Mouse (Mus musculus) heart, embryonic 11.5 days (tissue): Measurements from ENCODE around the gene Shisa5. TPM values are rescaled to one million over a fixed set of nuclear protein-coding genes. Genes with fewer than 3 reads are reported as not detected.

ENCODE experiments used
- ATAC-seq: fragments of 200-750 bp; cut with Nextera tagmentation; replicated peaks from 2 replicates; pipeline ENCODE4 v1.8.0; 2017; ENCODE audit warnings: moderate library complexity; ENCODE audit not compliant: insufficient number of reproducible peaks, low FRiP score, low TSS enrichment
- H3K27ac ChIP-seq: fragments of 300-500 bp; sonication (generic); 2 replicates; pipeline ENCODE4 v1.5.1; 2014; ENCODE audit warnings: mild to moderate bottlenecking, low read depth, low read length
- H3K27me3 ChIP-seq: fragments of 300-500 bp; sonication (generic); 2 replicates; pipeline ENCODE4 v1.6.1; 2014; ENCODE audit warnings: mild to moderate bottlenecking, low read length, mixed read lengths; ENCODE audit not compliant: control insufficient read depth, insufficient read depth
- H3K36me3 ChIP-seq: fragments of 300-500 bp; sonication (generic); 2 replicates; pipeline ENCODE4 v1.6.1; 2014; ENCODE audit warnings: mild to moderate bottlenecking, low read length, moderate library complexity, mixed read lengths; ENCODE audit not compliant: control insufficient read depth, insufficient read depth
- H3K4me1 ChIP-seq: fragments of 300-500 bp; sonication (generic); 2 replicates; pipeline ENCODE4 v1.6.1; 2014; ENCODE audit warnings: low read length; ENCODE audit not compliant: control insufficient read depth, insufficient read depth
- H3K4me2 ChIP-seq: fragments of 300-500 bp; sonication (generic); 2 replicates; pipeline ENCODE4 v1.6.1; 2014; ENCODE audit warnings: mild to moderate bottlenecking, moderate library complexity
- H3K4me3 ChIP-seq: fragments of 300-500 bp; sonication (generic); 2 replicates; pipeline ENCODE4 v1.5.1; 2014; ENCODE audit warnings: low read depth, low read length
- H3K9ac ChIP-seq: fragments of 300-500 bp; sonication (generic); 2 replicates; pipeline ENCODE4 v1.6.1; 2014; ENCODE audit warnings: mild to moderate bottlenecking, low read depth, low read length, moderate library complexity
- H3K9me3 ChIP-seq: fragments of 300-500 bp; sonication (generic); replicated peaks from 2 replicates; pipeline ENCODE4 v1.6.1; 2016; ENCODE audit warnings: low read length; ENCODE audit not compliant: control insufficient read depth
- WGBS: fragments of 180-500 bp; shearing (Covaris S2); extraction: QIAGEN DNeasy Blood & Tissue Kit; methylation state at CpG from one replicate; pipeline ENCODE4 v1.1.7; 2014; ENCODE audit not compliant: insufficient replicate concordance; 5-methylcytosine and 5-hydroxymethylcytosine counted together
- polyA plus RNA-seq: library from polyadenylated mRNA; unstranded; fragments of >200 nt; fragmentation: Nextera tagmentation; extraction: Ambion mirVana; gene quantifications from 2 replicates; pipeline ENCODE4 v1.2.1, GENCODE M21; 2014

The Shisa5 gene
- polyA plus RNA-seq, 1 experiment from 2014 or later = 49.0 TPM

GRCm38 (mm10) chr9:109060184-109060897 lies 22.0 kb downstream of the Shisa5 start:
- Histone ChIP-seq H3K36me3 (peaks cover 30% of the 10 kb centered on the region), H3K27ac (peak overlapping the region; percentile 81; the same call in 1 of the 2 replicates), H3K27me3 (no peaks in the 10 kb centered on the region), H3K4me3 (no peak overlapping the region), H3K9ac (no peak overlapping the region), H3K4me2 (no peak overlapping the region), H3K9me3 (no peaks in the 10 kb centered on the region), H3K4me1 (peaks cover 15% of the 10 kb centered on the region)
- WGBS = 91% methylated on average over 16 of the region's 16 CpGs
- no peak for ATAC-seq

GRCm38 (mm10) chr9:109060898-109061295 lies 22.5 kb downstream of the Shisa5 start:
- 80% methylated on average over 5 of the region's 5 CpGs for WGBS
- Histone ChIP-seq H3K4me2 (no peak overlapping the region), H3K36me3 (peaks cover 31% of the 10 kb centered on the region), H3K27ac (no peak overlapping the region), H3K4me1 (peaks cover 14% of the 10 kb centered on the region), H3K9ac (no peak overlapping the region), H3K9me3 (no peaks in the 10 kb centered on the region), H3K4me3 (no peak overlapping the region), H3K27me3 (no peaks in the 10 kb centered on the region)
- no peak for ATAC-seq

GRCm38 (mm10) chr9:109068095-109068735 lies 29.9 kb downstream of the Shisa5 start:
- no peak for ATAC-seq
- Histone ChIP-seq H3K9me3 (no peaks in the 10 kb centered on the region), H3K27ac (no peak overlapping the region), H3K4me3 (no peak overlapping the region), H3K27me3 (no peaks in the 10 kb centered on the region), H3K36me3 (peaks cover 46% of the 10 kb centered on the region), H3K4me1 (peaks cover 6% of the 10 kb centered on the region), H3K9ac (no peak overlapping the region), H3K4me2 (no peak overlapping the region)
- WGBS = 91% methylated on average over 3 of the region's 3 CpGs

GRCm38 (mm10) chr9:109073661-109074573 lies 35.6 kb downstream of the Shisa5 start, which contains the start of gene Atrip:
Gene Atrip (minus strand): TSS chr9:109074124.
- H3K4me1 ChIP-seq = peaks cover 14% of the 10 kb centered on the region
- H3K4me3 ChIP-seq = peak within 1 kb of the TSS; percentile 63
- WGBS = under 1% methylated on average over 57 of the region's 57 CpGs
- peak within 1 kb of the TSS; percentile 78 for H3K9ac ChIP-seq
- peaks cover 14% of the 10 kb centered on the region; the same call in 1 of the 2 replicates for H3K36me3 ChIP-seq
- no peaks in the 10 kb centered on the region for H3K9me3 ChIP-seq
- H3K4me2 ChIP-seq = peak within 1 kb of the TSS; percentile 94
- ATAC-seq = peak; percentile 96
- no peaks in the 10 kb centered on the region for H3K27me3 ChIP-seq
- 0 out of 2 replicates have a peak within 1 kb of the TSS, but pooled peaks have one; percentile 68 for H3K27ac ChIP-seq

- Histone ChIP-seq H3K4me1 (peaks cover 10% of the 10 kb centered on the region), H3K9me3 (no peaks in the 10 kb centered on the region), H3K9ac (no peak overlapping the region), H3K4me3 (no peak overlapping the region), H3K27me3 (no peaks in the 10 kb centered on the region), H3K4me2 (no peak overlapping the region), H3K27ac (no peak overlapping the region), H3K36me3 (no peaks in the 10 kb centered on the region)
- 90% methylated on average over 3 of the region's 3 CpGs for WGBS
- no peak for ATAC-seq
Measured at GRCm38 (mm10) chr9:109080516-109080915, 42.2 kb downstream of the Shisa5 start.

- no peak for ATAC-seq
- Histone ChIP-seq H3K27ac (peak overlapping the region; percentile 50; the same call in 1 of the 2 replicates), H3K9me3 (no peaks in the 10 kb centered on the region), H3K36me3 (no peaks in the 10 kb centered on the region), H3K9ac (peak overlapping the region; percentile 81), H3K4me1 (peaks cover 10% of the 10 kb centered on the region), H3K4me3 (peak overlapping the region; percentile 77), H3K4me2 (peak overlapping the region; percentile 82), H3K27me3 (no peaks in the 10 kb centered on the region)
- WGBS = 3% methylated on average over 11 of the region's 11 CpGs
Measured at GRCm38 (mm10) chr9:109081749-109082123, 43.4 kb downstream of the Shisa5 start.

- Histone ChIP-seq H3K36me3 (no peaks in the 10 kb centered on the region), H3K9ac (peak within 1 kb of the TSS; percentile 81), H3K27ac (peak within 1 kb of the TSS; percentile 59), H3K4me1 (peaks cover 10% of the 10 kb centered on the region), H3K9me3 (no peaks in the 10 kb centered on the region), H3K27me3 (no peaks in the 10 kb centered on the region), H3K4me3 (peak within 1 kb of the TSS; percentile 77), H3K4me2 (peak within 1 kb of the TSS; percentile 82)
- under 1% methylated on average over 37 of the region's 37 CpGs for WGBS
- peak; percentile 97 for ATAC-seq
Measured at GRCm38 (mm10) chr9:109082124-109082800, 43.9 kb downstream of the Shisa5 start, which contains the start of the genes Ccdc51 and Tma7. Gene Ccdc51 (plus strand): TSS chr9:109082493. Gene Tma7 (minus strand): TSS chr9:109082587.

GRCm38 (mm10) chr9:109084922-109085321 lies 46.6 kb downstream of the Shisa5 start:
- Histone ChIP-seq H3K9ac (no peak overlapping the region), H3K36me3 (no peaks in the 10 kb centered on the region), H3K4me1 (peaks cover 10% of the 10 kb centered on the region), H3K4me2 (no peak overlapping the region), H3K9me3 (no peaks in the 10 kb centered on the region), H3K27ac (no peak overlapping the region), H3K4me3 (no peak overlapping the region), H3K27me3 (no peaks in the 10 kb centered on the region)
- no peak for ATAC-seq
- WGBS = 17% methylated on average over 2 of the region's 2 CpGs
